Mouse (Mus musculus) gastrocnemius, adult 2 months (tissue): ENCODE data around the gene Zfp995. TPM values are rescaled to one million over a fixed set of nuclear protein-coding genes. Genes with fewer than 3 reads are reported as not detected.
A peak's percentile ranks its signal among the peaks of the same experiment; 100 is the strongest.
"Not testable (repeated sequence)": the region's sequence is repeated elsewhere in the genome, so short reads cannot be mapped to it uniquely, and the experiment has no call there.

Experiments used
- DNase-seq: peaks from one replicate; pipeline ENCODE4 v3.0.0; 2022
- H3K27ac ChIP-seq: fragments of 200-600 bp; 2 replicates; pipeline ENCODE4 v1.8.1; 2022; ENCODE audit warnings: mild to moderate bottlenecking
- H3K4me3 ChIP-seq: fragments of 200-600 bp; 2 replicates; pipeline ENCODE4 v1.8.1; 2022; ENCODE audit warnings: mild to moderate bottlenecking, moderate library complexity
- CTCF ChIP-seq: fragments of 200-600 bp; IDR thresholded peaks from 2 replicates; pipeline ENCODE4 v1.8.1; 2022; ENCODE audit warnings: antibody characterized with exemption, mild to moderate bottlenecking, moderate library complexity
- intact Hi-C: fragments of 180-260 bp; cut with DNase I; formaldehyde crosslinking; loops from one replicate; pipeline ENCODE4 v1.15.1; 2025
- long read RNA-seq, 2 experiments: library from polyadenylated mRNA; stranded (forward); transcript quantifications; one replicate each; pipeline ENCODE4 v2.0.0; 2021
- total RNA-seq, 2 experiments: library from RNA; stranded (reverse); gene quantifications; 2 replicates each; pipeline ENCODE4 v1.2.3; 2021

Zfp995 gene
- 1 to 10 TPM in 1 of 2 experiments, under 1 TPM in 1; 0.99 to 1.2 TPM for total RNA-seq
- long read RNA-seq, experiment 1, partial matches to known transcripts, result 1 of 2 reads
- long read RNA-seq, experiment 1, other reads (novel, unspliced or antisense), result 1 of 2 reads
- long read RNA-seq, experiment 2, result 0 reads

DNA sequence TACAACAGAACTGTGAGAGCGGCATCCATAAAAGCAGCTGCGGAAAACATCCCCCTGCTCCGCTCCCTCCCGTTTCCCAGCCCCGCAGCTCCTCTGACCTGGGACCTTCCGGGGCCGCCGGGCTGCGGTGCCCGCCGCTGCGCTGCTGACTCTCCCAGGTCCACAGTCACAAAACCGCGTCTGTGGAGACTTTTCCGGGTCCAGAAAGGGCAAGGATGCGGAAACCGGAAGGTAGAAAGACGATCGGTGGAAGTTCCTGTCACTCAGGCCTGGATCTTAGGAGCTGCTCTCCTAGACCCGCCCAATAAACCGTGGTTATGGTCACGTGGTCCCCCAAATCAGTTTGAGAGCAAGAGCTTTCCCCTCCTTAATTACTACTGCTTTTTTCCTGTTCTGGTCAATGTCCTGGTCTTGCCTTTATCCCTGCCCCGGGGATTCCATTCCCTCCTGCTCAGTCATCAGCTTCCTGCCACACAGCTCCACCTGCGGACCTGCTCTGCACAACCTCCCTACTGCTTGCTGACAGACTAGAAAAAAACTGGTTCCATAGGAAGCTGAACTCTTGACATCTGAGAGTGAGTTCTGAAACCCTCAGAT is at the start of gene Zfp995:
Zfp995 (minus strand) TSS at position 471 of the 597 bp plus-strand sequence.
- peak within 1 kb of the TSS; percentile 68 for H3K27ac ChIP-seq
- peak; percentile 69 for DNase-seq
- peak within 1 kb of the TSS; percentile 80 for H3K4me3 ChIP-seq
- intact Hi-C loops, result not testable (repeated sequence)

DNA sequence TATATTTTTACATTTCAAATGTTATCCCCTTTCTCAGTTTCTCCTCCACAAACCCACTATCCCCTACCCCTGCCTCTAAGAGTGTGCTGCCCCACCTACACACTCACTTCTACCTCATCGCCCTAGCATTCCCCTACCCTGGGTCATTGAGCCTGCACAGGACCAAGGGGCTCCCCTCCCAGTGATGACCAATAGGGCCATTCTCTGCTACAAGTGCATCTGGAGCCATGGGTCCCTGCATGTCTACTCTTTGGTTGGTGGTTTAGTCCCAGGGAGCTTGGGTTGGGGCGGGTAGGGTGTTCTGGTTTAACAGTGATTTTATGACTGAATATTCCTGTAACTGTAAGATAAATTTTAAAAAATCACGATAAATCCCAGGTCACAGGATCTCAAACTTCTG is 687 bp downstream of the Zfp995 start:
- no peak for TF ChIP-seq CTCF
- intact Hi-C loops, result no loop called here
- Histone ChIP-seq H3K4me3 (peak overlapping the region; percentile 80), H3K27ac (peak overlapping the region; percentile 68)
- no peak for DNase-seq

DNA sequence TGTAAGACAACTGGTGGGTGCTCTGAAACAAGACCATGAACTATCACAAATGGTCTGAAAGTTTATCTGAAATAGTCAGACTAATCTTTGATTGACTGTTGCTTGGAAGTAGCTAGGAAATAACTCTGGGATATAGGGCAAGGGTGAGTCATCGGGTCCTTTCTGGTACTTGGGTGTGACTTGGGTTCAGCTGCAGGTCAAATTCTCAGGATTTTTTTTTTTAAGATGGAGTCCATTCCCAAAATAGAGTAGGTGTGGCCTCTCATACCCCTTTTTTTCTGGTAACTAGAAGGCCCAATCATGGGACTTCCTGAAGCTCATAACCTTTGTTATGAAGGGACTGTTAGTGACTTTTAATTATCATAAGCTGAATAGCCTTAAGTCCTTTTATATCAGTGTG is 38.5 kb downstream of the Zfp995 start:
- H3K4me3 ChIP-seq, result no peak overlapping the region

DNA sequence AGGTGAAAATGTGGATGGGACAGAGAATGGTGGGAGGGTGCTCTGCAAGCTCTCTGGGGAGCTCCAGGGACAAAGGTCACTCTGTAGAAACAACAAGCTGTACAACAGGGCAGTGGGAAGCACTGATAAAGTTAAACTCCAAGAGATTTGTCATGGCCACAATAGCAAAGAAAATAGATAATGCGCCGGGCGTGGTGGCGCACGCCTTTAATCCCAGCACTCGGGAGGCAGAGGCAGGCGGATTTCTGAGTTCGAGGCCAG is 63.5 kb downstream of the Zfp995 start:
- intact Hi-C loops, H3K4me3 ChIP-seq, H3K27ac ChIP-seq: not testable (repeated sequence)

More for the DNA sequence above, 38.5 kb downstream of the Zfp995 start:
- no peak overlapping the region for H3K27ac ChIP-seq
- DNase-seq, result no peak
- no peak for TF ChIP-seq CTCF
- intact Hi-C loops, result no loop called here

DNA sequence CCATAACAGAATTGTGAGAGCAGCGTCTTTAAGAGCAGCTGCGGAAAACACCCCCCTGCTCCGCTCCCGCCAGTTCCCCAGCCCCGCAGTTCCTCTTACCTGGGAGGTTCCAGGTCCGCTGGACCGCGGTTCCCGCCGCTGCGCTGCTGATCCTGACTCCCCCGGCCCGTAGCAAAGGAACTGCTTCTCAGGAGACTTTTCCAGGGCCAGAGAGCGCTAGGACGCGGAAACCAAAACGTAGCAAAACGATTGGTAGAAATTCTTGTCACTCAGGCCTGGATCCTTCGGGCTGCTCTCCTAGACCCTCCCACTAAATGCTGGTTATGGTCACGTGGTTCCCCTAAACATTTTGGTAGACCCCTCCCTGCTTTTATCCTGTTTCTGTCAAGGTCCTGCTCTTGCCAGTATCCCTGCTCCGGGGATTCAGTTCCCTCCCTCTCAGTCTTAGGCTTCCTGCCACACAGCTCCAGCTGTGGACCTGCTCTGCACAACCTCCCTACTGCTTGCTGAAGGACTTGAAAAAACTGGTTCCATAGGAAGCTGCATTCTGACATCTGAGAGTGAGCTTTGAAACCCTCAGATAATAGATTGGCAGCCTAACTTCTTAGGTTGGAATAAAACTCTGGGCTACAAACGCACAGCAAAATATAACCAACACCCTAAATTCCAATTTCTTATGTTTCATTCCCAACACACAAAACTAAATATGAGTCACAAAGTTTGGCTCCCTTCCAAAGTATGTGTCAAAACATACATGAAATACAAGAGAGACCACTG is 64.0 kb downstream of the Zfp995 start, which contains the start of gene Zfp820:
Zfp820 (minus strand) TSS at position 228 of the 777 bp plus-strand sequence.
- intact Hi-C loops, result no loop called here
- Histone ChIP-seq H3K4me3 (peak within 1 kb of the TSS; percentile 83), H3K27ac (peak within 1 kb of the TSS; percentile 75)
- TF ChIP-seq CTCF, result no peak
- peak; percentile 47 for DNase-seq

More for the DNA sequence above, 63.5 kb downstream of the Zfp995 start:
- DNase-seq, result not testable (repeated sequence)

DNA sequence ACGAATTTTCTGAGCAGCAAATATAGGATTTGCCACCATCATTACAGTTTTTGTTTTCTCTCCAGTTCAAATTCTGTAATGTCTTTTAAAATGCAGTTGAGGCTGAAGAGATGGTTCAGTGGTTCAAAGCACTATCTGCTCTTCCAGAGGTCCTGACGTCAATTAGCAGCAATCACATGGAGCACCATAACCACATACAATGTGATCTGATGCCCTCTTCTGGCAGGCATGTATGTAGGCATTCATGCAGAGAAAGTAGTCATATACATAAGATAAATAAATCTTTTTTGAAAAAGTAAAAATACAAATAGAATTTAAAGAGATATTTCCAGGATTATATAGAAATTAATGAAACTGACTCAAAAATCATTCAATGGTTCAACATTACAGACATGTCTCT is 71.2 kb downstream of the Zfp995 start:
- no peak for TF ChIP-seq CTCF
- intact Hi-C loops, result no loop called here
- no peak for DNase-seq
- Histone ChIP-seq H3K27ac (no peak overlapping the region), H3K4me3 (no peak overlapping the region)

Other genes with a start within 250 kb of the Zfp995 start
- not detected for gene Gm10226, start 218.1 kb downstream of the Zfp995 start, total RNA-seq
- gene Zfp760, start 202.2 kb downstream of the Zfp995 start, total RNA-seq, result under 1 TPM; 0.81 to 0.89 TPM
- 1 to 10 TPM; 4.9 to 6.0 TPM for gene Zfp229, start 179.1 kb downstream of the Zfp995 start, total RNA-seq
- under 1 TPM; 0.33 TPM for gene Zfp820, start 64.2 kb downstream of the Zfp995 start, total RNA-seq
- 1 to 10 TPM; 5.5 to 7.1 TPM for gene Zfp942, start 52.5 kb upstream of the Zfp995 start, total RNA-seq
- gene Zfp943, start 52.6 kb upstream of the Zfp995 start, total RNA-seq, result 10 to 100 TPM; 21.5 to 22.9 TPM